Comparison of ENCODE assay signal across 8 mouse cellular contexts in genomic region chr10:62601833-62602176, GRCm38 (mm10). TPM values are rescaled to one million over a fixed set of nuclear protein-coding genes. Genes with fewer than 3 reads are reported as not detected.
A peak's percentile ranks its signal among the peaks of the same experiment; 100 is the strongest.
DNase-seq lines count a peak whose midpoint lies in the region; ATAC-seq and TF ChIP-seq lines count a peak whose summit lies in the region.

No protein-coding gene starts in this region.

- DNase-seq in heart, adult 8-10 months (ENCODE audit: low spot score): no peak
- DNase-seq in MEL (ENCODE audit: low read depth, low spot score): no peak
- peak; percentile 8 for DNase-seq in hindbrain, embryonic 11.5 days (ENCODE audit: low spot score)
- no peak for DNase-seq in midbrain, embryonic 10.5 days (ENCODE audit: low spot score)
- no peak for DNase-seq in layer of hippocampus, adult 11-12 months (ENCODE audit: low spot score)
- DNase-seq in gastrocnemius, postnatal 10 days: no peak
- no peak for DNase-seq in adrenal gland, adult (ENCODE audit: inconsistent age in 2 of 2, low spot score in 1 of 2)

- ATAC-seq in heart, embryonic 13.5 days (ENCODE audit: extremely low read depth, insufficient number of reproducible peaks, low FRiP score, low TSS enrichment): peak; percentile 26; the same call in 1 of the 2 replicates
- ATAC-seq in hindbrain, embryonic 11.5 days (ENCODE audit: low FRiP score): peak; percentile 83

- peaks cover 23% of the 10 kb centered on the region for H3K4me1 ChIP-seq in heart, embryonic 13.5 days
- H3K4me1 ChIP-seq in MEL (ENCODE audit: control insufficient read depth in 1 of 2, insufficient read depth in 2 of 2, low read length in 2 of 2): peaks cover 3 to 18% of the 10 kb centered on the region in 2 experiments
- no peaks in the 10 kb centered on the region for H3K4me1 ChIP-seq in hindbrain, embryonic 11.5 days (replicated peaks; ENCODE audit: control insufficient read depth, insufficient read depth, low read length)
- H3K4me1 ChIP-seq in midbrain, embryonic 10.5 days: peaks cover 23% of the 10 kb centered on the region

- WGBS in heart, embryonic 13.5 days: 0% methylated on average over 23 of the region's 23 CpGs
- WGBS in hindbrain, embryonic 11.5 days: under 1% methylated on average over 22 of the region's 23 CpGs
- WGBS in midbrain, embryonic 10.5 days: 0% methylated on average over 23 of the region's 23 CpGs

- peak overlapping the region; percentile 96 for H3K4me2 ChIP-seq in heart, embryonic 13.5 days
- peak overlapping the region; percentile 67 for H3K4me2 ChIP-seq in hindbrain, embryonic 11.5 days (replicated peaks; ENCODE audit: low read depth, low read length)

- peaks cover 54% of the 10 kb centered on the region for H3K79me2 ChIP-seq in MEL (ENCODE audit: control insufficient read depth, insufficient read depth, low read length, poor library complexity)

- peak overlapping the region; percentile 66 for H3K27ac ChIP-seq in heart, embryonic 13.5 days (replicated peaks)
- peak overlapping the region; percentile 86 for H3K27ac ChIP-seq in MEL (ENCODE audit: control insufficient read depth, low read depth, low read length)
- H3K27ac ChIP-seq in hindbrain, embryonic 11.5 days (ENCODE audit: low read depth, low read length): peak overlapping the region; percentile 52; the same call in 1 of the 2 replicates
- H3K27ac ChIP-seq in midbrain, embryonic 10.5 days (replicated peaks): peak overlapping the region; percentile 92

- TF ChIP-seq POLR2A in MEL (IDR thresholded peaks at IDR 0.05; ENCODE audit: control insufficient read depth in 1 of 2, insufficient read depth in 1 of 2, low read depth in 1 of 2, low read length in 2 of 2, poor library complexity in 1 of 2): 0 out of 4 replicates have a peak, but pooled peaks of 1 of the 2 experiments have one; percentile 82

- no peaks in the 10 kb centered on the region for H3K27me3 ChIP-seq in heart, embryonic 13.5 days (replicated peaks)
- H3K27me3 ChIP-seq in MEL (ENCODE audit: control insufficient read depth in 1 of 2, insufficient read depth in 2 of 2, low read length in 2 of 2): no peaks in the 10 kb centered on the region
- H3K27me3 ChIP-seq in hindbrain, embryonic 11.5 days (ENCODE audit: control insufficient read depth, insufficient read depth, low read length): no peaks in the 10 kb centered on the region
- H3K27me3 ChIP-seq in midbrain, embryonic 10.5 days (ENCODE audit: low read depth, poor library complexity, severe bottlenecking): no peaks in the 10 kb centered on the region

- H3K36me3 ChIP-seq in heart, embryonic 13.5 days: peaks cover 21% of the 10 kb centered on the region
- peaks cover 22 to 36% of the 10 kb centered on the region in 2 experiments for H3K36me3 ChIP-seq in MEL (ENCODE audit: control insufficient read depth in 1 of 2, insufficient read depth in 2 of 2, low read length in 2 of 2)
- H3K36me3 ChIP-seq in hindbrain, embryonic 11.5 days (ENCODE audit: control insufficient read depth, insufficient read depth, low read length): no peaks in the 10 kb centered on the region
- peaks cover 33% of the 10 kb centered on the region for H3K36me3 ChIP-seq in midbrain, embryonic 10.5 days

- peak overlapping the region; percentile 68 for H3K4me3 ChIP-seq in heart, embryonic 13.5 days
- peak overlapping the region; percentile 66 to 70 for H3K4me3 ChIP-seq in MEL (ENCODE audit: control insufficient read depth in 1 of 2, insufficient read depth in 1 of 2, low read depth in 2 of 2, low read length in 2 of 2)
- H3K4me3 ChIP-seq in hindbrain, embryonic 11.5 days (ENCODE audit: low read depth, low read length): peak overlapping the region; percentile 86
- peak overlapping the region; percentile 98 for H3K4me3 ChIP-seq in midbrain, embryonic 10.5 days

- TF ChIP-seq CTCF in MEL (IDR thresholded peaks at IDR 0.05 in 2 of 3, conservative IDR thresholded peaks at IDR 0.05 in 1 of 3; ENCODE audit: control insufficient read depth in 1 of 3, insufficient read depth in 1 of 3, low read depth in 2 of 3, low read length in 3 of 3, poor library complexity in 1 of 3, severe bottlenecking in 1 of 3): no peak

- no peak for TF ChIP-seq EP300 in MEL (IDR thresholded peaks at IDR 0.05; ENCODE audit: low read depth in 1 of 2, low read length in 2 of 2)

- peak overlapping the region; percentile 87 for H3K9ac ChIP-seq in heart, embryonic 13.5 days
- peak overlapping the region; percentile 98 for H3K9ac ChIP-seq in MEL (ENCODE audit: control insufficient read depth, low read depth, low read length, poor library complexity, severe bottlenecking)
- H3K9ac ChIP-seq in hindbrain, embryonic 11.5 days (ENCODE audit: low read depth, low read length): peak overlapping the region; percentile 80

- no peaks in the 10 kb centered on the region for H3K9me3 ChIP-seq in heart, embryonic 13.5 days
- no peaks in the 10 kb centered on the region for H3K9me3 ChIP-seq in MEL (replicated peaks; ENCODE audit: insufficient read depth, low read length)
- H3K9me3 ChIP-seq in hindbrain, embryonic 11.5 days (ENCODE audit: control insufficient read depth, low read length): no peaks in the 10 kb centered on the region
- no peaks in the 10 kb centered on the region for H3K9me3 ChIP-seq in midbrain, embryonic 10.5 days (replicated peaks)

- TF ChIP-seq RAD21 in MEL (IDR thresholded peaks at IDR 0.05; ENCODE audit: low read depth, low read length): no peak

TF ChIP-seq in MEL, 35 proteins besides CTCF, POLR2A, EP300 and RAD21:
- TF ChIP-seq JUND (IDR thresholded peaks at IDR 0.05; ENCODE audit: low read depth, low read length) (no peak), RCOR1 (IDR thresholded peaks at IDR 0.05; ENCODE audit: low read depth, low read length) (no peak), E2F4 (IDR thresholded peaks at IDR 0.05; ENCODE audit: borderline replicate concordance, low read depth, low read length) (no peak), POLR2AphosphoS2 (IDR thresholded peaks at IDR 0.05; ENCODE audit: low read length) (no peak), UBTF (IDR thresholded peaks at IDR 0.05; ENCODE audit: borderline replicate concordance, insufficient read depth, low read depth, low read length) (no peak), ZNF384 (IDR thresholded peaks at IDR 0.05; ENCODE audit: low read depth, low read length) (no peak), TAL1 (IDR thresholded peaks at IDR 0.05; ENCODE audit: low read length) (no peak), MYC (IDR thresholded peaks at IDR 0.05; ENCODE audit: low read depth, low read length) (no peak)

RNA-seq across cellular contexts. Expression of gene Ddx21, which starts 0.3 kb away (rescaled TPM):
- polyA plus RNA-seq in heart, embryonic 13.5 days (2015; fragmentation: Nextera tagmentation; extraction: Ambion mirVana): 11.3 and 12.2 TPM in 2 replicates
- total RNA-seq in heart, adult 8-10 months (2022): 10 to 100 TPM; 27.4 to 31.3 (median 29.2) TPM
- 299 and 313 TPM in 2 replicates for total RNA-seq in MEL (2012; rRNA removed)
- polyA plus RNA-seq in MEL (2012; ENCODE audit: insufficient read depth in 1 of 2, insufficient read length in 2 of 2, low read depth in 1 of 2, low replicate concordance in 2 of 2, missing spikeins in 1 of 2): 1,000 to 10,000 TPM in 1 of 2 experiments, 100 to 1,000 TPM in 1; 386 to 2,442 TPM
- polyA plus RNA-seq in hindbrain, embryonic 11.5 days (2014; fragmentation: Nextera tagmentation; extraction: Ambion mirVana): 33.7 and 37.1 TPM in 2 replicates
- 30.0 and 32.8 TPM in 2 replicates for polyA plus RNA-seq in midbrain, embryonic 10.5 days (2016; fragmentation: Nextera tagmentation; extraction: Ambion mirVana)
- total RNA-seq in gastrocnemius, postnatal 10 days (2021): 10 to 100 TPM; 32.1 to 37.8 TPM

RNA-seq across cellular contexts. Expression of gene Kif1bp, which starts 23.5 kb away (rescaled TPM):
- 26.0 and 27.3 TPM in 2 replicates for polyA plus RNA-seq in heart, embryonic 13.5 days (2015; fragmentation: Nextera tagmentation; extraction: Ambion mirVana)
- 10 to 100 TPM; 43.5 to 46.8 (median 44.8) TPM for total RNA-seq in heart, adult 8-10 months (2022)
- 17.3 and 17.6 TPM in 2 replicates for total RNA-seq in MEL (2012; rRNA removed)
- polyA plus RNA-seq in MEL (2012; ENCODE audit: insufficient read depth in 1 of 2, insufficient read length in 2 of 2, low read depth in 1 of 2, low replicate concordance in 2 of 2, missing spikeins in 1 of 2): 100 to 1,000 TPM in 1 of 2 experiments, 10 to 100 TPM in 1; 24.7 to 177 TPM
- 55.9 and 60.2 TPM in 2 replicates for polyA plus RNA-seq in hindbrain, embryonic 11.5 days (2014; fragmentation: Nextera tagmentation; extraction: Ambion mirVana)
- polyA plus RNA-seq in midbrain, embryonic 10.5 days (2016; fragmentation: Nextera tagmentation; extraction: Ambion mirVana): 39.5 and 44.7 TPM in 2 replicates
- 10 to 100 TPM; 20.9 to 23.5 TPM for total RNA-seq in gastrocnemius, postnatal 10 days (2021)

RNA-seq across cellular contexts. Expression of gene Ddx50, which starts 49.2 kb away (rescaled TPM):
- 91.8 and 93.5 TPM in 2 replicates for polyA plus RNA-seq in heart, embryonic 13.5 days (2015; fragmentation: Nextera tagmentation; extraction: Ambion mirVana)
- 10 to 100 TPM; 39.1 to 52.9 (median 45.5) TPM for total RNA-seq in heart, adult 8-10 months (2022)
- total RNA-seq in MEL (2012; rRNA removed): 48.6 and 51.8 TPM in 2 replicates
- polyA plus RNA-seq in MEL (2012; ENCODE audit: insufficient read depth in 1 of 2, insufficient read length in 2 of 2, low read depth in 1 of 2, low replicate concordance in 2 of 2, missing spikeins in 1 of 2): 10 to 100 TPM in 1 of 2 experiments, not detected in 1; 71.5 TPM
- polyA plus RNA-seq in hindbrain, embryonic 11.5 days (2014; fragmentation: Nextera tagmentation; extraction: Ambion mirVana): 124 and 143 TPM in 2 replicates
- 104 and 111 TPM in 2 replicates for polyA plus RNA-seq in midbrain, embryonic 10.5 days (2016; fragmentation: Nextera tagmentation; extraction: Ambion mirVana)
- total RNA-seq in gastrocnemius, postnatal 10 days (2021): 10 to 100 TPM; 69.5 to 75.6 TPM

Comparison
In these comparisons a context has a peak if more than half of its experiments do, and no peak if none do; other contexts are left out.
1. RNA of gene Ddx21, which starts 0.3 kb away (polyA plus RNA-seq): 386 to 2,442 TPM in MEL; 33.7 to 37.1 TPM in hindbrain, embryonic 11.5 days, 30.0 to 32.8 TPM in midbrain, embryonic 10.5 days and 11.3 to 12.2 TPM in heart, embryonic 13.5 days; every median in the first group is over 10 times any median in the second.
2. Peak in every context shown above with its lines, with median percentiles within 50 percentile points of each other: H3K27ac ChIP-seq, H3K4me3 ChIP-seq and H3K9ac ChIP-seq.